Mouse (Mus musculus) stomach, postnatal 0 days (tissue): Measurements from ENCODE around the gene Hist1h4d.

ENCODE experiments used
- CTCF ChIP-seq: IDR thresholded peaks from 2 replicates; pipeline ENCODE4 v1.5.1; 2016; ENCODE audit warnings: antibody characterized with exemption, low read depth, mild to moderate bottlenecking, moderate library complexity
- EP300 ChIP-seq: optimal IDR thresholded peaks from 2 replicates; pipeline ENCODE3; 2016; ENCODE audit warnings: antibody characterized with exemption

DNA sequence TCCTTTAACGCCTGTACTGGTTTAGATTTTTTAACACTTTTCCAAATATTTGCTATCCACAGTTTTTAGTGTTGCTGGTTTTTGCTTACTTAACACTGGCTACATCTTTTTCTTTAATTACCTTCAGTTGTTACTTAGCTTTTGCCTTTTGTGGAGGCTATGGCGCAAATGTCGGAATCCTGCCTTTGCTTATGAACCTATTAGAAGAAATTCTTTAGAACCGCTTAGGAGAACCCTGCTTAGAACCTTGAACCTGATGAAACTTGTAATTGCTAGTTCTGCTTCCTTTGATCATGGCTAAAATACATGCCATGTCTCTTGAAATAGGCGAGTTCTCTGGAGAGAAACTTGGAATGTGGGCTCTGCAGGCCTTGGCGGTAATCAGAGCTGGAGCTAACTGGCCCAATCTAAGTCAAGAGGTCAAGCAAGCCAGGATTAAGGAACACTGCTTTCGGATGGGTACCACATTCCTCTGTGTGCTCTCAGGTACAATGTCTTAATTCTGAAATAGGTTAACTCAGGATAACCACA is 5.0 kb upstream of the Hist1h4d start:
- TF ChIP-seq CTCF = no peak
- no peak for TF ChIP-seq EP300
